Mouse (Mus musculus): Measurements from ENCODE around the gene Spaca1. TPM values are rescaled to one million over a fixed set of nuclear protein-coding genes. Genes with fewer than 3 reads are reported as not detected.
"Not testable (repeated sequence)": the region's sequence is repeated elsewhere in the genome, so short reads cannot be mapped to it uniquely, and the experiment has no call there.

Gene Spaca1
- polyA plus RNA-seq (2014; fragmentation: Nextera tagmentation; extraction: Ambion mirVana): 0.28 and 0.66 TPM in 2 replicates

- peak within 1 kb of the TSS; percentile 20; the same call in 1 of the 2 replicates for H3K4me3 ChIP-seq (ENCODE audit: low read depth, low read length)
- H3K4me1 ChIP-seq (ENCODE audit: control insufficient read depth, insufficient read depth, low read length): no peaks in the 10 kb centered on the region
- no peak; the same call in 1 of the 2 replicates for ATAC-seq (ENCODE audit: low read depth)
- WGBS: 52% methylated on average over 46 of the region's 46 CpGs
- no peak within 1 kb of the TSS for H3K27ac ChIP-seq (ENCODE audit: low read depth, low read length)
- H3K36me3 ChIP-seq (ENCODE audit: control insufficient read depth, insufficient read depth, low read length): no peaks in the 10 kb centered on the region
- H3K9me3 ChIP-seq (ENCODE audit: control insufficient read depth, low read length): no peaks in the 10 kb centered on the region
- no peaks in the 10 kb centered on the region for H3K27me3 ChIP-seq (ENCODE audit: control insufficient read depth, insufficient read depth, low read length)
- peak within 1 kb of the TSS; percentile 37 for H3K4me2 ChIP-seq (ENCODE audit: low read depth, low read length)
- peak within 1 kb of the TSS; percentile 39; the same call in 1 of the 2 replicates for H3K9ac ChIP-seq (replicated peaks; ENCODE audit: low read depth, low read length)
Measured at GRCm38 (mm10) chr4:34049571-34050255, at the start of gene Spaca1. Spaca1 (minus strand) TSS chr4:34050191.

- WGBS: 85% methylated on average over 5 of the region's 5 CpGs
- not testable (repeated sequence) for ATAC-seq (ENCODE audit: low read depth); H3K36me3 ChIP-seq (ENCODE audit: control insufficient read depth, insufficient read depth, low read length)
Measured at GRCm38 (mm10) chr4:34087286-34087685, 37.3 kb upstream of the Spaca1 start.

GRCm38 (mm10) chr4:34081064-34081463 lies 31.1 kb upstream of the Spaca1 start:
- H3K9me3 ChIP-seq (ENCODE audit: control insufficient read depth, low read length): no peaks in the 10 kb centered on the region
- H3K4me2 ChIP-seq (ENCODE audit: low read depth, low read length): no peak overlapping the region
- ATAC-seq (ENCODE audit: low read depth): no peak
- H3K27ac ChIP-seq (ENCODE audit: low read depth, low read length): no peak overlapping the region
- no peak overlapping the region for H3K4me3 ChIP-seq (ENCODE audit: low read depth, low read length)
- 61% methylated on average over 3 of the region's 3 CpGs for WGBS
- H3K36me3 ChIP-seq (ENCODE audit: control insufficient read depth, insufficient read depth, low read length): no peaks in the 10 kb centered on the region
- no peaks in the 10 kb centered on the region for H3K4me1 ChIP-seq (ENCODE audit: control insufficient read depth, insufficient read depth, low read length)
- H3K27me3 ChIP-seq (ENCODE audit: control insufficient read depth, insufficient read depth, low read length): no peaks in the 10 kb centered on the region
- no peak overlapping the region for H3K9ac ChIP-seq (replicated peaks; ENCODE audit: low read depth, low read length)

More at GRCm38 (mm10) chr4:34087286-34087685, 37.3 kb upstream of the Spaca1 start:
- not testable (repeated sequence) for H3K4me3 ChIP-seq (ENCODE audit: low read depth, low read length); H3K4me1 ChIP-seq (ENCODE audit: control insufficient read depth, insufficient read depth, low read length); H3K9me3 ChIP-seq (ENCODE audit: control insufficient read depth, low read length); H3K4me2 ChIP-seq (ENCODE audit: low read depth, low read length); H3K27ac ChIP-seq (ENCODE audit: low read depth, low read length); H3K9ac ChIP-seq (replicated peaks; ENCODE audit: low read depth, low read length); H3K27me3 ChIP-seq (ENCODE audit: control insufficient read depth, insufficient read depth, low read length)

GRCm38 (mm10) chr4:34069002-34069401 lies 19.0 kb upstream of the Spaca1 start:
- no peak overlapping the region for H3K27ac ChIP-seq (ENCODE audit: low read depth, low read length)
- H3K4me1 ChIP-seq (ENCODE audit: control insufficient read depth, insufficient read depth, low read length): no peaks in the 10 kb centered on the region
- H3K4me2 ChIP-seq (ENCODE audit: low read depth, low read length): no peak overlapping the region
- H3K9me3 ChIP-seq (ENCODE audit: control insufficient read depth, low read length): no peaks in the 10 kb centered on the region
- H3K36me3 ChIP-seq (ENCODE audit: control insufficient read depth, insufficient read depth, low read length): no peaks in the 10 kb centered on the region
- H3K4me3 ChIP-seq (ENCODE audit: low read depth, low read length): no peak overlapping the region
- no peak overlapping the region for H3K9ac ChIP-seq (replicated peaks; ENCODE audit: low read depth, low read length)
- H3K27me3 ChIP-seq (ENCODE audit: control insufficient read depth, insufficient read depth, low read length): no peaks in the 10 kb centered on the region
- ATAC-seq (ENCODE audit: low read depth): no peak
- 81% methylated on average over 3 of the region's 5 CpGs for WGBS

GRCm38 (mm10) chr4:34058320-34058719 lies 8.3 kb upstream of the Spaca1 start:
- no peak for ATAC-seq (ENCODE audit: low read depth)
- 82% methylated on average over 1 of the region's 1 CpGs for WGBS
- Histone ChIP-seq H3K4me2 (ENCODE audit: low read depth, low read length) (no peak overlapping the region), H3K27ac (ENCODE audit: low read depth, low read length) (no peak overlapping the region), H3K4me3 (ENCODE audit: low read depth, low read length) (no peak overlapping the region), H3K9ac (replicated peaks; ENCODE audit: low read depth, low read length) (no peak overlapping the region), H3K27me3 (ENCODE audit: control insufficient read depth, insufficient read depth, low read length) (no peaks in the 10 kb centered on the region), H3K9me3 (ENCODE audit: control insufficient read depth, low read length) (no peaks in the 10 kb centered on the region), H3K4me1 (ENCODE audit: control insufficient read depth, insufficient read depth, low read length) (no peaks in the 10 kb centered on the region), H3K36me3 (ENCODE audit: control insufficient read depth, insufficient read depth, low read length) (no peaks in the 10 kb centered on the region)

- Histone ChIP-seq H3K27me3 (ENCODE audit: control insufficient read depth, insufficient read depth, low read length) (no peaks in the 10 kb centered on the region), H3K9me3 (ENCODE audit: control insufficient read depth, low read length) (no peaks in the 10 kb centered on the region), H3K27ac (ENCODE audit: low read depth, low read length) (no peak overlapping the region), H3K4me1 (ENCODE audit: control insufficient read depth, insufficient read depth, low read length) (no peaks in the 10 kb centered on the region), H3K36me3 (ENCODE audit: control insufficient read depth, insufficient read depth, low read length) (no peaks in the 10 kb centered on the region), H3K4me3 (ENCODE audit: low read depth, low read length) (no peak overlapping the region), H3K9ac (replicated peaks; ENCODE audit: low read depth, low read length) (no peak overlapping the region), H3K4me2 (ENCODE audit: low read depth, low read length) (no peak overlapping the region)
- ATAC-seq (ENCODE audit: low read depth): no peak
- 94% methylated on average over 2 of the region's 2 CpGs for WGBS
Measured at GRCm38 (mm10) chr4:34026771-34027170, 23.2 kb downstream of the Spaca1 start.

- 36% methylated on average over 2 of the region's 2 CpGs for WGBS
- H3K9me3 ChIP-seq (ENCODE audit: control insufficient read depth, low read length): no peaks in the 10 kb centered on the region
Measured at GRCm38 (mm10) chr4:34021456-34021855, 28.5 kb downstream of the Spaca1 start.

GRCm38 (mm10) chr4:33996382-33996781 lies 53.6 kb downstream of the Spaca1 start:
- no peak overlapping the region for H3K4me2 ChIP-seq (ENCODE audit: low read depth, low read length)
- ATAC-seq (ENCODE audit: low read depth): no peak
- H3K4me1 ChIP-seq (ENCODE audit: control insufficient read depth, insufficient read depth, low read length): no peaks in the 10 kb centered on the region
- no peak overlapping the region for H3K27ac ChIP-seq (ENCODE audit: low read depth, low read length)
- no peak overlapping the region for H3K4me3 ChIP-seq (ENCODE audit: low read depth, low read length)
- no peaks in the 10 kb centered on the region for H3K27me3 ChIP-seq (ENCODE audit: control insufficient read depth, insufficient read depth, low read length)
- no peaks in the 10 kb centered on the region for H3K36me3 ChIP-seq (ENCODE audit: control insufficient read depth, insufficient read depth, low read length)
- no peaks in the 10 kb centered on the region for H3K9me3 ChIP-seq (ENCODE audit: control insufficient read depth, low read length)
- no peak overlapping the region for H3K9ac ChIP-seq (replicated peaks; ENCODE audit: low read depth, low read length)

More at GRCm38 (mm10) chr4:34021456-34021855, 28.5 kb downstream of the Spaca1 start:
- ATAC-seq (ENCODE audit: low read depth): no peak
- H3K4me1 ChIP-seq (ENCODE audit: control insufficient read depth, insufficient read depth, low read length): no peaks in the 10 kb centered on the region
- H3K36me3 ChIP-seq (ENCODE audit: control insufficient read depth, insufficient read depth, low read length): no peaks in the 10 kb centered on the region
- no peak overlapping the region for H3K4me2 ChIP-seq (ENCODE audit: low read depth, low read length)
- H3K4me3 ChIP-seq (ENCODE audit: low read depth, low read length): no peak overlapping the region
- no peak overlapping the region for H3K9ac ChIP-seq (replicated peaks; ENCODE audit: low read depth, low read length)
- no peaks in the 10 kb centered on the region for H3K27me3 ChIP-seq (ENCODE audit: control insufficient read depth, insufficient read depth, low read length)
- H3K27ac ChIP-seq (ENCODE audit: low read depth, low read length): no peak overlapping the region

GRCm38 (mm10) chr4:33992687-33993086 lies 57.3 kb downstream of the Spaca1 start:
- H3K27ac ChIP-seq (ENCODE audit: low read depth, low read length): no peak overlapping the region
- ATAC-seq (ENCODE audit: low read depth): no peak
- no peaks in the 10 kb centered on the region for H3K4me1 ChIP-seq (ENCODE audit: control insufficient read depth, insufficient read depth, low read length)
- 32% methylated on average over 3 of the region's 3 CpGs for WGBS
- no peak overlapping the region for H3K4me3 ChIP-seq (ENCODE audit: low read depth, low read length)
- no peak overlapping the region for H3K9ac ChIP-seq (replicated peaks; ENCODE audit: low read depth, low read length)
- no peaks in the 10 kb centered on the region for H3K27me3 ChIP-seq (ENCODE audit: control insufficient read depth, insufficient read depth, low read length)
- no peaks in the 10 kb centered on the region for H3K36me3 ChIP-seq (ENCODE audit: control insufficient read depth, insufficient read depth, low read length)
- H3K9me3 ChIP-seq (ENCODE audit: control insufficient read depth, low read length): no peaks in the 10 kb centered on the region
- H3K4me2 ChIP-seq (ENCODE audit: low read depth, low read length): no peak overlapping the region

All from neural tube, embryonic 14.5 days (tissue).